Mouse (Mus musculus) lung, postnatal 0 days (tissue): ENCODE data around the gene Ntn4.

Experiments used
- CTCF ChIP-seq: IDR thresholded peaks from 2 replicates; pipeline ENCODE4 v1.5.1; 2016; ENCODE audit warnings: antibody characterized with exemption, mild to moderate bottlenecking
- EP300 ChIP-seq: IDR thresholded peaks from 2 replicates; pipeline ENCODE4 v1.6.1; 2016; ENCODE audit warnings: antibody characterized with exemption, mild to moderate bottlenecking, control low read depth

- TF ChIP-seq CTCF (no peak), EP300 (no peak)
Measured at GRCm38 (mm10) chr10:93687781-93688180, 47.3 kb downstream of the Ntn4 start.
